Mouse (Mus musculus) midbrain, embryonic 16.5 days (tissue): Measurements from ENCODE around the gene Celf2. TPM values are rescaled to one million over a fixed set of nuclear protein-coding genes. Genes with fewer than 3 reads are reported as not detected.

Experiments used
- ATAC-seq: fragments of 200-750 bp; cut with Nextera tagmentation; 2 replicates; pipeline ENCODE4 v1.8.0; 2017; ENCODE audit warnings: moderate TSS enrichment
- H3K27ac ChIP-seq: fragments of 300-500 bp; sonication (generic); 2 replicates; pipeline ENCODE4 v1.5.1; 2014; ENCODE audit warnings: mild to moderate bottlenecking, low read length, mixed read lengths
- H3K27me3 ChIP-seq: fragments of 300-500 bp; sonication (generic); 2 replicates; pipeline ENCODE4 v1.6.1; 2014; ENCODE audit warnings: low read depth, low read length, mixed read lengths; ENCODE audit not compliant: control insufficient read depth, insufficient read depth
- H3K36me3 ChIP-seq: fragments of 300-500 bp; sonication (generic); 2 replicates; pipeline ENCODE4 v1.6.1; 2014; ENCODE audit warnings: mild to moderate bottlenecking, low read length, moderate library complexity, mixed read lengths; ENCODE audit not compliant: control insufficient read depth, insufficient read depth
- H3K4me1 ChIP-seq: fragments of 300-500 bp; sonication (generic); 2 replicates; pipeline ENCODE4 v1.6.1; 2014; ENCODE audit warnings: mild to moderate bottlenecking, low read length, mixed read lengths; ENCODE audit not compliant: control insufficient read depth, insufficient read depth
- H3K4me2 ChIP-seq: fragments of 300-500 bp; sonication (generic); 2 replicates; pipeline ENCODE4 v1.6.1; 2014; ENCODE audit warnings: mild to moderate bottlenecking, low read length, mixed read lengths
- H3K4me3 ChIP-seq: fragments of 300-500 bp; sonication (generic); 2 replicates; pipeline ENCODE4 v1.5.1; 2014; ENCODE audit warnings: low read depth, mild to moderate bottlenecking, low read length, moderate library complexity, mixed read lengths
- H3K9ac ChIP-seq: fragments of 300-500 bp; sonication (generic); 2 replicates; pipeline ENCODE4 v1.6.1; 2014; ENCODE audit warnings: low read depth, low read length, mixed read lengths
- H3K9me3 ChIP-seq: fragments of 300-500 bp; sonication (generic); replicated peaks from 2 replicates; pipeline ENCODE4 v1.6.1; 2014; ENCODE audit warnings: mild to moderate bottlenecking, low read length, mixed read lengths; ENCODE audit not compliant: control insufficient read depth, poor library complexity, severe bottlenecking
- WGBS: fragments of 180-500 bp; shearing (Covaris S2); extraction: QIAGEN DNeasy Blood & Tissue Kit; methylation state at CpG from one replicate; pipeline ENCODE4 v1.1.7; 2014; 5-methylcytosine and 5-hydroxymethylcytosine counted together
- polyA plus RNA-seq: library from polyadenylated mRNA; unstranded; fragments of >200 nt; fragmentation: Nextera tagmentation; extraction: Ambion mirVana; gene quantifications from 2 replicates; pipeline ENCODE4 v1.2.1, GENCODE M21; 2015

Gene Celf2
- polyA plus RNA-seq, 1 experiment from 2014 or later = 160 TPM

- H3K4me3 ChIP-seq = no peak overlapping the region
- no peak overlapping the region for H3K9ac ChIP-seq
- peaks cover 19% of the 10 kb centered on the region for H3K4me1 ChIP-seq
- H3K4me2 ChIP-seq = no peak overlapping the region
- H3K36me3 ChIP-seq = no peaks in the 10 kb centered on the region
- H3K9me3 ChIP-seq = no peaks in the 10 kb centered on the region
- H3K27me3 ChIP-seq = no peaks in the 10 kb centered on the region
- WGBS = 37% methylated on average over 3 of the region's 3 CpGs
- no peak for ATAC-seq
- no peak overlapping the region for H3K27ac ChIP-seq
These were observed 415.9 kb downstream of the Celf2 start for GRCm38 (mm10) chr2:7093414-7093813.

DNA sequence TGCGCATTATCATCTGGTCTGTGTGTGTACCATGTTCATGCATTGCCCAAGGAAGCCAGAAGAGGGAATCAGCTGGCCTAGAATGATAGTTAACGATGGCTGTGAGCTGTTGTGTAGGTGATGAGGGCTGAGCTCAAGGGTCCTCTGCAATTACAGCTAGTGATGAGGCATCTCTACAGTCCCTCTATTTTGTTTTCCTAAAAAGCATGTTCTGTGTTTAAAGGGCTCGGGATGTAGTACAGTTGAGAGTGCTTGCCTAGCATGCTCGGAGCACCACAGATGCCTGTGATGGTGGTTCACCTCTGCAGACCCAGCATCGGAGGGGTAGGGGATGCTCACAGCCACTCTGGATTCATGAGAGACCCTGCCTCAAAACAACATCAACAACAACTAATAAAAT, 416.7 kb downstream of the Celf2 start:
- WGBS = 95% methylated on average over 5 of the region's 5 CpGs
- Histone ChIP-seq H3K9me3 (no peaks in the 10 kb centered on the region), H3K36me3 (no peaks in the 10 kb centered on the region), H3K27ac (no peak overlapping the region), H3K27me3 (no peaks in the 10 kb centered on the region), H3K9ac (no peak overlapping the region), H3K4me3 (no peak overlapping the region), H3K4me1 (peaks cover 20% of the 10 kb centered on the region), H3K4me2 (no peak overlapping the region)
- ATAC-seq = no peak

DNA sequence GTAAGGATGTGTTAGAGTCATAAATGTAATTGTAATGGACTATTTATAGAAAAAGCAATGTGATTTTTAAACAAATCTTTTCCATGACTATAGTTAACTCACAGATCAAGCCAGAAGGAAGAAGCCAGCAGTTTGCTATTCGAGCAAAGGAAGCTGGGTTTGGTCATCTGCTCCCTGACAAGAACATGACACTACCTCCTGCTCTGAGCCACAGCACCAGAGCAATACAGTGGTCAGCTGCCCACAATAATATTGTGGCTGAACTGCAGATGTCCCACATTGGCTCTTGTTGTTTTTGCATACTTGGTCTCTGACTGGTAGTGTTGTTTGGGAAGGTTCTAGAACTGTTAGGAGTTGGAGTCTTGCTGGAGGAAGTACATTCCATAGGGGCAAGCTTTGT, 418.9 kb downstream of the Celf2 start:
- no peaks in the 10 kb centered on the region for H3K27me3 ChIP-seq
- WGBS = 80% methylated on average over 1 of the region's 1 CpGs
- peak overlapping the region; percentile 38; the same call in 1 of the 2 replicates for H3K27ac ChIP-seq
- H3K9me3 ChIP-seq = no peaks in the 10 kb centered on the region
- H3K4me1 ChIP-seq = peaks cover 20% of the 10 kb centered on the region
- ATAC-seq = no peak
- H3K9ac ChIP-seq = no peak overlapping the region
- H3K4me2 ChIP-seq = no peak overlapping the region
- no peak overlapping the region for H3K4me3 ChIP-seq
- no peaks in the 10 kb centered on the region for H3K36me3 ChIP-seq

- H3K4me3 ChIP-seq = no peak overlapping the region
- H3K36me3 ChIP-seq = no peaks in the 10 kb centered on the region
- H3K4me2 ChIP-seq = no peak overlapping the region
- peaks cover 17% of the 10 kb centered on the region for H3K4me1 ChIP-seq
- peak; percentile 85 for ATAC-seq
- H3K27me3 ChIP-seq = no peaks in the 10 kb centered on the region
- peak overlapping the region; percentile 74 for H3K27ac ChIP-seq
- no peaks in the 10 kb centered on the region for H3K9me3 ChIP-seq
- WGBS = 6% methylated on average over 7 of the region's 7 CpGs
- peak overlapping the region; percentile 25; the same call in 1 of the 2 replicates for H3K9ac ChIP-seq
These were observed 420.1 kb downstream of the Celf2 start for GRCm38 (mm10) chr2:7089069-7089834.

- ATAC-seq = no peak
- Histone ChIP-seq H3K4me2 (no peak overlapping the region), H3K4me1 (peaks cover 16% of the 10 kb centered on the region), H3K27me3 (no peaks in the 10 kb centered on the region), H3K9me3 (no peaks in the 10 kb centered on the region), H3K27ac (peak overlapping the region; percentile 74), H3K36me3 (no peaks in the 10 kb centered on the region), H3K4me3 (no peak overlapping the region), H3K9ac (no peak overlapping the region)
- 22% methylated on average over 4 of the region's 4 CpGs for WGBS
These were observed 420.8 kb downstream of the Celf2 start for GRCm38 (mm10) chr2:7088536-7088935.

- Histone ChIP-seq H3K4me2 (no peak overlapping the region), H3K9ac (no peak overlapping the region), H3K4me1 (peaks cover 12% of the 10 kb centered on the region), H3K4me3 (no peak overlapping the region), H3K27me3 (no peaks in the 10 kb centered on the region), H3K9me3 (no peaks in the 10 kb centered on the region), H3K36me3 (no peaks in the 10 kb centered on the region), H3K27ac (no peak overlapping the region)
- no peak for ATAC-seq
- WGBS = 75% methylated on average over 14 of the region's 14 CpGs
These were observed 421.9 kb downstream of the Celf2 start for GRCm38 (mm10) chr2:7087480-7087879.

- H3K27ac ChIP-seq = no peak overlapping the region
- H3K36me3 ChIP-seq = no peaks in the 10 kb centered on the region
- H3K4me2 ChIP-seq = no peak overlapping the region
- no peak for ATAC-seq
- H3K4me1 ChIP-seq = peaks cover 16% of the 10 kb centered on the region; the same call in 1 of the 2 replicates
- H3K9me3 ChIP-seq = no peaks in the 10 kb centered on the region
- H3K9ac ChIP-seq = no peak overlapping the region
- no peak overlapping the region for H3K4me3 ChIP-seq
- WGBS = 70% methylated on average over 4 of the region's 4 CpGs
- H3K27me3 ChIP-seq = no peaks in the 10 kb centered on the region
These were observed 425.8 kb downstream of the Celf2 start for GRCm38 (mm10) chr2:7083489-7084090.

DNA sequence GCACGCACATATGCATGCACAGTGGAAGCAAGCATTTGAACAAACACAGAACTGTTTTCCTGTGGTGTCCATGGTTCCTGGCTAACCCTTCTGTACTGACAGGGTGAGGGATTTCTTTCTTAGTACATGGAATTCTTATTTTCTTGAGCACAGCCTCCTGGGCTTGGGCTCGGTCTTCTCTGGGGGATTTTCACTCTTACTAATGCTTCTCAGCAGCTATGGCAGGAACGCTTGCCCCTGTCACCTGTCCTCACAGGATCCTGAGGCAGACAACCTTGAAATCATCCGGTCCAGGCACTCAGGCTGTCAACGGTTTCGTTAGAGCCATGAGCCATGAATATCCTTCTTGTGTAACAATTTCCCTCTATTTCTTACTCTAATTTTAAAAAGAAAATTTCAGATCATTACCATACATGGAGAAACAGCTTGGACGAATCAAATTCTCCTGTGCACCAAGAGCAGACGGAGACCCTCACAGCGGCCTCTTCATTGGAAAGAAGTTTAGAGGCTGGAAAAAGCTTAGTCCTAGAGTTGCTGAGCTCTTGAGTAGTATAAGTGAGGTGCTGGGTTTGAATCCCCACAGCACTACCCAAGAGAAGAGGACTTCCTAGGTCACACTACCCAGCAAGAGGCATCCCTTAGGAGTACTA, 426.9 kb downstream of the Celf2 start:
- H3K4me2 ChIP-seq = no peak overlapping the region
- 78% methylated on average over 9 of the region's 9 CpGs for WGBS
- H3K9ac ChIP-seq = no peak overlapping the region
- H3K27ac ChIP-seq = peak overlapping the region; percentile 62; the same call in 1 of the 2 replicates
- H3K4me3 ChIP-seq = no peak overlapping the region
- H3K9me3 ChIP-seq = no peaks in the 10 kb centered on the region; the same call in 1 of the 2 replicates
- H3K4me1 ChIP-seq = peaks cover 14% of the 10 kb centered on the region; the same call in 1 of the 2 replicates
- no peaks in the 10 kb centered on the region for H3K27me3 ChIP-seq
- ATAC-seq = no peak
- H3K36me3 ChIP-seq = no peaks in the 10 kb centered on the region
